Mouse (Mus musculus) bone marrow macrophage, adult 2 months (primary cell): ENCODE measurements around the gene Borcs7. TPM values are rescaled to one million over a fixed set of nuclear protein-coding genes. Genes with fewer than 3 reads are reported as not detected.
"Not testable (repeated sequence)": the region's sequence is repeated elsewhere in the genome, so short reads cannot be mapped to it uniquely, and the experiment has no call there.

Experiments
- H3K27ac ChIP-seq: 2 replicates; pipeline ENCODE4 v1.5.1; 2012; ENCODE audit warnings: low read depth, low read length; ENCODE audit not compliant: insufficient read depth
- H3K4me1 ChIP-seq: 2 replicates; pipeline ENCODE4 v1.6.1; 2012; ENCODE audit warnings: low read length; ENCODE audit not compliant: control insufficient read depth, insufficient read depth
- H3K4me3 ChIP-seq: 2 replicates; pipeline ENCODE4 v1.5.1; 2012; ENCODE audit warnings: mild to moderate bottlenecking, low read length, moderate library complexity; ENCODE audit not compliant: insufficient read depth
- CTCF ChIP-seq: IDR thresholded peaks from 2 replicates; pipeline ENCODE4 v1.5.1; 2012; ENCODE audit warnings: low read depth, mild to moderate bottlenecking, low read length, moderate library complexity
- POLR2A ChIP-seq: IDR thresholded peaks from 2 replicates; pipeline ENCODE4 v1.6.1; 2012; ENCODE audit warnings: mild to moderate bottlenecking, low read depth, low read length, borderline replicate concordance
- polyA plus RNA-seq: library from polyadenylated mRNA; stranded (reverse); fragments of >200 nt; gene quantifications from 2 replicates; pipeline ENCODE4 v1.2.4, GENCODE M21; 2012; ENCODE audit not compliant: missing spikeins, insufficient read depth, insufficient read length

The Borcs7 gene
- polyA plus RNA-seq, 1 experiment = 13.7 TPM

DNA sequence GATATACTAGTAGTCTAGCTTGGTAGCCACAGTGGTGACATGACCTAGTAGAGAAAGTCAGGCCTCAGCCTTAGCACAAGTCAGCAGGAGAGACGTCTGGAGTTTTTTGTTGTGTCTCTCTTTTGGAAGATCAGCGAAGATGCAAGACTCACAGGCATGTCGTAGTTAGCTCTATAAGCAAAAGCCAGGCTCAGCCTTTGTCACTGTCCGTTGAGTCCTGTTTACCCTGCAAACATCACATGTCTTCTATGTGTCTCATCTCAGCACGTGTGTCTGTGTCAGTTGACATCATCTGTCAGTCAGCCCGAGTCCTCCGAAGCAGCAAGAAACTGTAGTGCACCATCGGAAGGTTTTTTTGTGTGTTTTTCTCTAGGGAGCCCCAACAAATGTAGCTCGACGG, 41.6 kb downstream of the Borcs7 start:
- no peak overlapping the region for H3K4me3 ChIP-seq
- no peak for TF ChIP-seq CTCF
- TF ChIP-seq POLR2A = no peak
- H3K27ac ChIP-seq = no peak overlapping the region
- peaks cover 3% of the 10 kb centered on the region; the same call in 1 of the 2 replicates for H3K4me1 ChIP-seq

DNA sequence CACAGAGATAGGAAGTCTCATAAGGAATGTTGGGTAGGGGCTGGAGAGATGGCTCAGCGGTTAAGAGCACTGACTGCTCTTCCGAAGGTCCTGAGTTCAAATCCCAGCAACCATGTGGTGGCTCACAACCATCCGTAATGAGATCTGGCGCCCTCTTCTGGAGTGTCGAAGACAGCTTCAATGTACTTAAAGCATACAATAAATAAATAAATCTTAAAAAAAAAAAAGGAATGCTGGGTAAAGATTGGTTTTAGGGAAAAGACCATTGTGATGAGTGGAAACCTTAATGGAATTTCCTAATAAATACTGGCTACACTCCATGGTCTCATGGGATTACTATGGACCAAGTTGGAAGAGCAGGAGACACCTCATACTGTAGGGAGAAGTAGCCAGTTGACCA, 43.0 kb downstream of the Borcs7 start:
- H3K27ac ChIP-seq, H3K4me3 ChIP-seq, H3K4me1 ChIP-seq: not testable (repeated sequence)

DNA sequence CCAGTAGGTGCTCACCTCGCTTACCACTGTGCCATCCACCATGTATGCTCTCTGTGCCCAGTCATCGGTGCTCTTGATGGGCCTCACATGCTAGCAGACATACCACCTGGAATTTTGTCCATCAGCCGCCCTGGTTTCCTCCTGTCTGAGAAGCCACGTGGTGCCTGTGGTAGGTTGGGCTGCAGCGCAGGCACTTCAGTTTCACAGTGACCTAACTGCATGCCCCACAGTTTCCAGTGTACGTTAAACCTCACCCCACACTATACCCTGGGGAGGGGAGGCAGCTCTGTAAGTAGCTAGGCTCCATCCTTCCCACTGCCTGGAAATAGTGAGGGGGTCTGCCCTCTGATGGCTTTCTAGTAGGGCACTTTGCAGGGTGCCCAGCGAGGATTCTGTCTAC, 43.9 kb downstream of the Borcs7 start:
- TF ChIP-seq CTCF (no peak), POLR2A (no peak)

DNA sequence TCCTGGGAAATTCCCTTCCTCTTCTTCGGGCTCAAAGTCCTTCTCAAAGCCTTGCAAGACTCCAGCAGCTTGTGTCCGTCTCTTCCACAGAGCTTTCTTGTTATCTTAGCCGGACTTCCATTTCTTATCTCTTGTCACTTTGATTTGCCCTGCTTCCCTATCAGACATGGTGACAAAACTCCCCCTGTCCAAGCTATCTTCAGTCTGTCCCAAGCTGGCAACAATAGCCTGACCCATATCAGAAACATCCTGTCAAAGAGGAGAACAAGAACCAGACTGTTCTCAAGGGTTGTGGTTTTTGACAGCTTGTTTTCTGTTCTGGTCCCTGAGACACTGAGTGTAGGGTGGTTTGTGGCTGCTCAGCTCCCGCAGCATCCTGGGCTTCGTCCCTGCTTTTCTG, 45.5 kb downstream of the Borcs7 start:
- Histone ChIP-seq H3K4me3 (no peak overlapping the region), H3K4me1 (no peaks in the 10 kb centered on the region), H3K27ac (no peak overlapping the region)
- TF ChIP-seq CTCF = no peak
- TF ChIP-seq POLR2A = no peak

More for the DNA sequence above, 43.9 kb downstream of the Borcs7 start:
- Histone ChIP-seq H3K4me3 (no peak overlapping the region), H3K4me1 (no peaks in the 10 kb centered on the region), H3K27ac (no peak overlapping the region)

DNA sequence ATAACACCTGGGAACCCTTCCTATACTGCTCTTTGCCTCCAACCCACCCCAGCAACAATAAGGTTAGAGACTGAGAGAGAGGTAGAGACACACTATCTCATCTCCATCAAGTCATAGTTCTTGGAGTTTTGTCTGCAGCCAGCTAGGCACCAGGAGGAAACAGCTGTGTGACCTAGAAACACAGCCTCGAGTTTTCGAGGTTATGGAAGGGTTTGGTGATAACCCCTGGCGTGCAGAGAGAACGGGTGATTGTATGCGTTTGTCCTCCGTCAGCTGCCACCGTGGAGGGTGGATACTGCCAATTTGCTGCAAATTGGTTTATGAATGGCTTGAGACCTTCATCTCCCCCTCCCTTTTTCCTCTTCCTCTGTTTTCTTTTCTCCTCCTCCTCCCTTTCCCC, 47.4 kb downstream of the Borcs7 start:
- H3K4me1 ChIP-seq = no peaks in the 10 kb centered on the region
- no peak overlapping the region for H3K4me3 ChIP-seq
- H3K27ac ChIP-seq = no peak overlapping the region
- TF ChIP-seq CTCF (no peak), POLR2A (no peak)

DNA sequence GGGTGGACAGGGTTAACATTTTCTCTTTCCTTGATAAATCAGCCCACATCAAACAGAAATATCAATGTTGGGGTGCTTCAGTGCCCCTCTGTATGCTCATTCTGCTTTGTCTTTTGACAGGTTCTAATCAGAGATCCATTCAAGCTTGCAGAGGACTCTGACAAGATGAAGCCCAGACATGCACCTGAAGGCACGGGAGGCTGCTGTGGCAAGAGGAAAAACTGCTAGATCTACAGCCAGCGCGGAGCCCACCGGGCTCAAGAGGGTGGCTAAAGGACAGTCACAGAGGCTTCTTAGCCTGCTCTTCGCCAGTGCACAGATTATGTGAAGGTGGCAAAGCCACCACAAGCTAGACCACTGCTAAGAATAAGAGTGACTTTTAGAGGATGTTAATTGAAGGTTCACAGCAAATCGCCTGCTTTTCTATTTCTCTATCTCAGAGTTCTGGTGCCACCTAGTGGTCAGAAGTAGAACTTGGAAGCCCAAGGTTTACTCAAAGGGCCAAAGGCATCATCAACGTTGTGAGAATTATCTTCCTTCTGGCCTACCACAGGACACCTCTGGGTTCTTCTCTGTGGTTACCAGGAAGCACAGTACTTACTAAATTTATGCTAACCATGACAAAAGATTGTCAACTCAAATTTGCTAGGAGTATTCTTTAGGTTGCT, 50.8 kb downstream of the Borcs7 start:
- TF ChIP-seq POLR2A = no peak
- TF ChIP-seq CTCF = no peak

DNA sequence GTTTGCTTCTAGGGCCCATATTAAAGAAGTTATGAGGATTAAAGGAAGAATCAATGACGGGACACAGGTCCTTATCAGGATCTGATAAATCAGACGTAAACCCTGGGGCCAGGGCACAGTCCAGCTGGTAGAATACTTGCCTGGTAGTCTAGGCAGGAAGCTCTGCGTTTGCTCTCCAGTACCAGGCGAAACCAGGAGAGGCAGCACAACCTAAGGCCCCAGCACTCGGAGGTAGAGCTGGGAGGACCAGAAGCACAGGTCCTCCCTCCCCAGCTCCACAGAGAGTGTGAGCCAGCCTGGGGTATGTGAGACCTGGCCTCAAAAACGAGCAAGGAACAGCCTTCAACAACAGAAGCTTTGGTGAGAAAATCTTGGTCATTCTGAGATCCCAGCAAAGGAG, 51.9 kb downstream of the Borcs7 start:
- TF ChIP-seq CTCF (no peak), POLR2A (no peak)
- no peaks in the 10 kb centered on the region for H3K4me1 ChIP-seq

More for the DNA sequence above, 50.8 kb downstream of the Borcs7 start:
- H3K4me1 ChIP-seq = no peaks in the 10 kb centered on the region
- H3K27ac ChIP-seq = no peak overlapping the region
- H3K4me3 ChIP-seq = no peak overlapping the region

DNA sequence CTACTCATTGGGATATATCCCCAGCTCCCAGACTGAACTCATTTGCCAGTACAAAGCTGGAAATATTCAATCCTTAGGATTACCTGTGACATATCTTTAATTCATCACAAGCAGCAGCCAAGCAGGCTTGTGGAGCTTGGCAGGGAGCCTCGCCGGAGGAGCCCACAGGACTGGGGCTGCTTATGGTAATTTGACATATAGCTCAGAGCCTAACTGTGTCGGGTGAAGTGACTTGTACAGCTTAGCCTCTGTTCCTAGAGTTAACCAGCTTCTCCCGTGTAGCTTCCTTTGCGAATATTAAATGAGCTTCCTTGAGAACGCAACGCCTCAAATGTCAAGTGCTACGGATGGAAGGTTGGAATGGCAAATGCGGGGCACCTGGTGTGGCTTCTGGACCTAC, 55.0 kb downstream of the Borcs7 start:
- H3K27ac ChIP-seq = no peak overlapping the region
- TF ChIP-seq CTCF (no peak), POLR2A (no peak)
- no peaks in the 10 kb centered on the region for H3K4me1 ChIP-seq
- no peak overlapping the region for H3K4me3 ChIP-seq

More for the DNA sequence above, 51.9 kb downstream of the Borcs7 start:
- H3K4me3 ChIP-seq = no peak overlapping the region
- no peak overlapping the region for H3K27ac ChIP-seq

DNA sequence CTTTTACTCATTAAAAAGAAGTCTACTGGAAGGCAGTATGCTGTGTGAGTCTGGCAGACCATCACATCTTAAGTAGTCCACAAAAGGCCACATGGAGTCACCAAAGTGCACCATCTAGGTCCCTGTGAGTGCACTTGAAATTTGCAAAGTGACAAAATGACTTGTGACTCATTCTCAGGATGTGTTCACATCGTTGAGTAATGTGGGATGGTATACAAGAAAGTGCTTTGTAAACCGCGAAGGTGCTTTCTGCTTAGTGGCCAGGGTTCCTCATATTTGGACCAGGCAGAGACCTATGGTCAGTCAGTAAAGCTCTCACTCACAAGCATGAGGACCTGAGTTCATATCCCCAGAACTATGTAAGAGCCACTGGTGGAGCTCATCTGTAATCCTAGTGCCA, 58.1 kb downstream of the Borcs7 start:
- TF ChIP-seq POLR2A = no peak
- TF ChIP-seq CTCF = no peak
- Histone ChIP-seq H3K4me3 (no peak overlapping the region), H3K27ac (no peak overlapping the region), H3K4me1 (no peaks in the 10 kb centered on the region)

DNA sequence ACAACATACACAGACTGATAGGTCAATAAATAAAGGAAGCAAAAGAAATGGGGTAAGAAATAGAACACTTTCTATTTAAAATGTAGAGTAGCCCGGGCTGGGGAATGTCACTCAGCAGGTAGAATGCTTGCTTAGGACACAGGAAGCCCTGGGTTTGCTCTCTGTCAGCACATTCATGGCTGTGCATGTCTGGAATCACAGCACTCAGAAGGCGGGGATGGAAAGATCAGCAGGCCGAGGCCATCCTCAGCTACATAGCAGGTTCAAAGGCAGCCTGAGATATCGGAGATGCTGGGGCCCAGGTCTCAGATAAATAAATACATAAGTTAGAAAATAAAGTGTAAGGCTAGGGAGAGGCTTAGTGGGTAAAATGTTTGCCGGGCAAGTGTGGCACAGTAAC, 62.5 kb downstream of the Borcs7 start:
- Histone ChIP-seq H3K4me3 (no peak overlapping the region), H3K27ac (no peak overlapping the region), H3K4me1 (no peaks in the 10 kb centered on the region)
- TF ChIP-seq POLR2A = no peak
- no peak for TF ChIP-seq CTCF

Other genes starting within 250 kb of the Borcs7 start
- 66.3 and 69.0 TPM in 2 replicates for gene Trim8, start 188.2 kb upstream of the Borcs7 start, polyA plus RNA-seq
- gene Arl3, start 116.7 kb upstream of the Borcs7 start, polyA plus RNA-seq = 36.7 and 36.9 TPM in 2 replicates
- 12.3 and 14.7 TPM in 2 replicates for gene Sfxn2, start 116.5 kb upstream of the Borcs7 start, polyA plus RNA-seq
- 56.1 and 56.5 TPM in 2 replicates for gene Wbp1l, start 90.8 kb upstream of the Borcs7 start, polyA plus RNA-seq
- gene Cyp17a1, start 16.7 kb upstream of the Borcs7 start, polyA plus RNA-seq = not detected in 2 replicates
- gene As3mt, start 17.6 kb downstream of the Borcs7 start, polyA plus RNA-seq = 9.8 and 10.7 TPM in 2 replicates
- gene Cnnm2, start 71.7 kb downstream of the Borcs7 start, polyA plus RNA-seq = 16.0 and 16.2 TPM in 2 replicates